Mouse (Mus musculus): ENCODE results near the gene Ahcyl1.
"Not testable (repeated sequence)": the region's sequence is repeated elsewhere in the genome, so short reads cannot be mapped to it uniquely, and the experiment has no call there.

Ahcyl1 gene

GRCm38 (mm10) chr3:107695948-107696881, at the start of gene Ahcyl1:
Gene Ahcyl1, minus strand, starts transcription at chr3:107696560.
- DNase-seq (ENCODE audit: low spot score in 2 of 2): peak; percentile 96 to 97

- no peak for DNase-seq (ENCODE audit: low spot score in 2 of 2)
Measured at GRCm38 (mm10) chr3:107746026-107746425, 49.7 kb upstream of the Ahcyl1 start.

- DNase-seq (ENCODE audit: low spot score in 2 of 2): no peak
Measured at GRCm38 (mm10) chr3:107743650-107744049, 47.3 kb upstream of the Ahcyl1 start.

- no peak for DNase-seq (ENCODE audit: low spot score in 2 of 2)
Measured at GRCm38 (mm10) chr3:107743107-107743506, 46.7 kb upstream of the Ahcyl1 start.

GRCm38 (mm10) chr3:107742071-107742710, 45.8 kb upstream of the Ahcyl1 start:
- no peak for DNase-seq (ENCODE audit: low spot score in 2 of 2)

- no peak for DNase-seq (ENCODE audit: low spot score in 2 of 2)
Measured at GRCm38 (mm10) chr3:107741387-107741786, 45.0 kb upstream of the Ahcyl1 start.

- no peak for DNase-seq (ENCODE audit: low spot score in 2 of 2)
Measured at GRCm38 (mm10) chr3:107740578-107741207, 44.3 kb upstream of the Ahcyl1 start.

- DNase-seq (ENCODE audit: low spot score in 2 of 2): no peak
Measured at GRCm38 (mm10) chr3:107739966-107740365, 43.6 kb upstream of the Ahcyl1 start.

- DNase-seq (ENCODE audit: low spot score in 2 of 2): no peak
Measured at GRCm38 (mm10) chr3:107739456-107739855, 43.1 kb upstream of the Ahcyl1 start.

GRCm38 (mm10) chr3:107738620-107739019, 42.3 kb upstream of the Ahcyl1 start:
- no peak for DNase-seq (ENCODE audit: low spot score in 2 of 2)

GRCm38 (mm10) chr3:107737609-107738190, 41.3 kb upstream of the Ahcyl1 start:
- no peak for DNase-seq (ENCODE audit: low spot score in 2 of 2)

- DNase-seq (ENCODE audit: low spot score in 2 of 2): not testable (repeated sequence)
Measured at GRCm38 (mm10) chr3:107735620-107736019, 39.3 kb upstream of the Ahcyl1 start.

GRCm38 (mm10) chr3:107733329-107733728, 37.0 kb upstream of the Ahcyl1 start:
- DNase-seq (ENCODE audit: low spot score in 2 of 2): no peak

- DNase-seq (ENCODE audit: low spot score in 2 of 2): no peak
Measured at GRCm38 (mm10) chr3:107730236-107730635, 33.9 kb upstream of the Ahcyl1 start.

GRCm38 (mm10) chr3:107728509-107728908, 32.1 kb upstream of the Ahcyl1 start:
- no peak for DNase-seq (ENCODE audit: low spot score in 2 of 2)

- DNase-seq (ENCODE audit: low spot score in 2 of 2): no peak
Measured at GRCm38 (mm10) chr3:107715971-107716370, 19.6 kb upstream of the Ahcyl1 start.

- DNase-seq (ENCODE audit: low spot score in 2 of 2): no peak
Measured at GRCm38 (mm10) chr3:107714276-107714933, 18.0 kb upstream of the Ahcyl1 start.

GRCm38 (mm10) chr3:107712081-107712480, 15.7 kb upstream of the Ahcyl1 start:
- DNase-seq (ENCODE audit: low spot score in 2 of 2): no peak

GRCm38 (mm10) chr3:107709156-107709555, 12.8 kb upstream of the Ahcyl1 start:
- no peak for DNase-seq (ENCODE audit: low spot score in 2 of 2)

- no peak for DNase-seq (ENCODE audit: low spot score in 2 of 2)
Measured at GRCm38 (mm10) chr3:107707239-107707638, 10.9 kb upstream of the Ahcyl1 start.

- no peak for DNase-seq (ENCODE audit: low spot score in 2 of 2)
Measured at GRCm38 (mm10) chr3:107706164-107706563, 9.8 kb upstream of the Ahcyl1 start.

GRCm38 (mm10) chr3:107704371-107704705, 8.0 kb upstream of the Ahcyl1 start:
- DNase-seq (ENCODE audit: low spot score in 2 of 2): no peak

Measured in frontal cortex, postnatal 25 days (tissue).